Mouse (Mus musculus): ENCODE data around the gene Txndc17.
A peak's percentile ranks its signal among the peaks of the same experiment; 100 is the strongest.

Txndc17 gene

DNA sequence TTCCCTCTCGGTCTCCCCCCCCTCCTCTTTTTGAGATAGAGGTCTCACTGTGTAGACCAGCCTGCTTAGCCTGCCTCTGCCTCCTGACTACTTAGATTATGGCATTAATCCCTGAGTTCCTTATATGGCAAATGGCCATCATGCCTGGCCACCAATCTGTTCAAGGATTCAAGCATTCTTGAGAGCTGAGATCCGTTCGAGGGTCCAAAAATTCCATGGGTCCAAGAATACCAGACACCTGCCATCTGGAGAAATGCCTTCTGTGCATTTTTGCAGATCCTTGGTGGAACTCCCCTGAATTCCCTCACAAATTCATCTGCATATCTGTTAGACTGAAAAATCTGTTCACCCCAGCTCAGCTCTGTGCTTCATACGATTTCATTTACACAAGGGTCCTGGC is 16.1 kb downstream of the Txndc17 start:
- DNase-seq (ENCODE audit: low read depth, low spot score): no peak

DNA sequence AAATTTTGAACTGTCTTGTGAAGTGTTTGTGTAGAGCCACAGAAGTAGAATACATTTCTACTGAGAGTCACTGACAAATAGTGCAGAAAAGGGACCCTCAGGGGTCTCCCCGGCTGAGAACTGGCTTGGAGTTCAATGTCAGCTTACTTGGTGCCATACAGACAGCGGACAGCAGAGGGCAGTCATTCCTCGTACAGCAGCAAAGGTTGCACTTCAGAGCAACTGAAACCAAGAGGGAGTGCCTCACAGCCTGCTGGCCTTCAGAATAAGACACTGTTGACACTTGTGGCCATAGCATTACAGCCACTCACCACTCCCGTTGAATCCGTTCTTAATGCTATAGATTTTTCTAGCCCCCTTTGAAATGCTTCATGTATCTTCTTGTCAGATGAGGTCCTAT is 17.5 kb downstream of the Txndc17 start:
- peak; percentile 83 for DNase-seq (ENCODE audit: low read depth, low spot score)

DNA sequence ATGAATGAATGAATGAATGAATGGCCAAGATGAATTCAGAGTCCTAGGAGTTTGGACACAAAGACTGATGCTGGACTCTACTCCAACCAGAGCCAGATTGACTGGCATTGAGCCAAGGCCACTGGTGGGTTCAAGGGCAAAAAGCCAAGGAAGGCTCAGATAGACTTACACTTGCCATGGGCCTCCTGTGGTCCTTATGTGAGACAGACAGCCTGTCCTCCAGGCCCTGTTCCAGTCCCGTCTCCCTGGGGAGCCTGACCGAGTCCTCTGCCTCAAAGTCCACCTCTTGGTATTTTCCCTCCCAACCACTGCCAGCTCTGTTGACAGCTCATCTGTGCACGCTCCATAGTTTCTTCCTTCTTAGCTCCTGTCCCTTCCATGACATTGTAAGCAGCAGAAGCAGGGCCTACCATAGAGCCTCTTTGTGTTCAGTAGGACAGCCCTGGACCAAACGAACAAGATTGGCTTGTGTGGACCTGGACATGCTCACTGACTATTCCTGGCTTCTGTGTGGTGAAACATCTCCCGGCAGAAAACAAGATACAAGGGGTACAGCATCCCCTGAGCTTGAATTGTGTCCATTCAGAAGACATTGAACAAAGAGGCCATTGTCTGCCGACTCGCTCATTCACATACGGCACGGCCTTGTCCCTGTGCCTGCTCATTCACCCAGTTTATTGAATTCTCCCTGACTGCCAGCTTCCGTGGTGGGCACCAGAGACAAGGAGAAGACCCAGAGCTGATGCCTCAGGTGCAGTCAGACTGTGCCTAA is 18.9 kb downstream of the Txndc17 start:
- no peak for DNase-seq (ENCODE audit: low read depth, low spot score)

DNA sequence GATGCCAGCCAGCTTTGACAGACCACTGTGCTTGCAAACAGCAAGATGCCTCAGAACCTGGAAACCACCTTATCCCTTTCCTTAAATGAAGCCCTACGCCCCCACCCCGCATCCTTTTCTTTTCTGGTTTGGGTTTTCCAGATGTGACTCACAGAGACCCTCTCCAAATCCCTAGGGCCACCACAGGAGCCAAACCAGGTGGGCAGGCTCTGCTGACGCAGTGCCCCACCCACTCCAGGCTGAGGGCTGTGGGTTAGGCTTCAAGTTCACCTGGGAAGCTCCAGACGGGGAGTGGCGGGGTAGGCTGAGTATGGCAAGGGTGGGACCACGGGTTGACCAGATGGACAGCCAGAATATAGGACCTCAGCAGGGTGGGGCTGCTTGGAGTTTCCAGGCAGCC is 19.6 kb downstream of the Txndc17 start:
- no peak for DNase-seq (ENCODE audit: low read depth, low spot score)

DNA sequence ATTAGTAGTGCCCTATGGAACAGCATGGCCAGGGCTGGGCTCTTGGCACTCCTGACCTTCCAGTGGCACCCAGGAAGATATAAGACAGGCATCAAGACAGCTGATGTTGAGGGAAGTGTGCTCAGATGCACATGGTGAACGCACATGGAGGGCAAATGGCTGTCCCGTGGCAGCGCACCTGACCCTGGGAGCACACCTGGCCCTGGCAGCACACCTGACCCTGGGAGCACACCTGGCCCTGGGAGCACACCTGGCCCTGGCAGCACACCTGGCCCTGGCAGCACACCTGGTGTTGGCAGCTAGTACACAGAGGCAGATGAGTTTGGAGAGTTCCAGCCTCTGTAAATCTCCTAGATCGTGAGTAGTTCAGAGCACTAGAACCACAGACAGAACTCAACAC is 21.2 kb downstream of the Txndc17 start:
- DNase-seq (ENCODE audit: low read depth, low spot score): no peak

DNA sequence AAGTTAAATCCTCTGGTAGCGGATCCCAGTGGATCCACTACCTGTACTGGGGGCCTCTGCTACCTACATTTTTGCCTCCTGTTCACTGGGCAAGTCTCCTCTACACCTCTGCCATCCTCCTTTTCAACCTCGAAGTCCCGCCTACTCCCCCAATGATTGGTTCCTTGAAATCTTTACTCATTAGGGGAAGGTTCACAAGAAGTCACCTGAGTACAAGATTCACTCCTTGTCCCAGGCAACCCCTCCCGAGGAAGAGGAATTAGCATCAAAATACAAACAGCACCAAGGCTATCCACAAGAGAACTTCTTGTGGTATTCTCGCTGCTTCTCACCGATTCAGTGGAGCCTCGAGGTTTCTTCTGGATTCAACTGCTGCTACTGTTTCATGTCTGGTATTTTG is 24.7 kb downstream of the Txndc17 start:
- DNase-seq (ENCODE audit: low read depth, low spot score): peak; percentile 76

DNA sequence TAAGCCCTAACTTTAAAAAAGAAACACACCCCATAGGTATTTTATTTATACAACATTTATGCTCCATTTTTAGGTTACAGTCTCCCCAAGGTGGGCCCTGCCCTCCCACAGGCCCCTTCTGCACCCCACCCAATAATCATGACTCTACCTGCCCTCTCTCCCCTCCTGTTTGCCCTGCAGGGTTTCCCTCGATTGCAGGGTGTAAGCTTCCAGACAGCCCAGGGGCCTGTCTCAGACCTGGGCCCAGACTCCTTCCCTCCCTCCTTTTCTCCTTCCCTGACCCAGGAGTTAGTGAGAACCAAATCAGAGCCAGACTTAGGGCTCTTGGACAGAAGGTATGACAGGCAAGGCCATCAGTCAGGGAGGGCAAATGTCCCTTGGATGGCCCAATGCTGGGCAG is 25.6 kb downstream of the Txndc17 start:
- DNase-seq (ENCODE audit: low read depth, low spot score): no peak

DNA sequence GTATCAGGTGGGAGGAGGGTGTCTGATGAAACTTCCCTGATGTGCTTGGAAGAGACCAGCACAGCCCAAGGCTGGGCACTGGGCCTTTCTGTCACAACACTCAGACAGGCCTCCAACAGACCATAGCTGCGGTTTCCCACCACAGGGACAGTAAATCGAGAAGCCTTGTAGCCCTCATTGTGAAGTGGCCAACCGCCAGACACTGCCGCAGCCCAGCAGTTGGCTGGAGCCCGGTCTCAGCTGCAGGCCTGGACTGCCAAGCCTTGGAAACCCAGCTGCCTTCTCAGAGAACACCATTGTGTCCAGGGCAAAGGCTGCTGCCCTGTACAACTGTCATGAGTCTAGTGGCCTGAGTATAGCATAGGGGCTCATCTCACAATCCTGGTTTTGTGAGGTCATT is 26.7 kb downstream of the Txndc17 start:
- no peak for DNase-seq (ENCODE audit: low read depth, low spot score)

DNA sequence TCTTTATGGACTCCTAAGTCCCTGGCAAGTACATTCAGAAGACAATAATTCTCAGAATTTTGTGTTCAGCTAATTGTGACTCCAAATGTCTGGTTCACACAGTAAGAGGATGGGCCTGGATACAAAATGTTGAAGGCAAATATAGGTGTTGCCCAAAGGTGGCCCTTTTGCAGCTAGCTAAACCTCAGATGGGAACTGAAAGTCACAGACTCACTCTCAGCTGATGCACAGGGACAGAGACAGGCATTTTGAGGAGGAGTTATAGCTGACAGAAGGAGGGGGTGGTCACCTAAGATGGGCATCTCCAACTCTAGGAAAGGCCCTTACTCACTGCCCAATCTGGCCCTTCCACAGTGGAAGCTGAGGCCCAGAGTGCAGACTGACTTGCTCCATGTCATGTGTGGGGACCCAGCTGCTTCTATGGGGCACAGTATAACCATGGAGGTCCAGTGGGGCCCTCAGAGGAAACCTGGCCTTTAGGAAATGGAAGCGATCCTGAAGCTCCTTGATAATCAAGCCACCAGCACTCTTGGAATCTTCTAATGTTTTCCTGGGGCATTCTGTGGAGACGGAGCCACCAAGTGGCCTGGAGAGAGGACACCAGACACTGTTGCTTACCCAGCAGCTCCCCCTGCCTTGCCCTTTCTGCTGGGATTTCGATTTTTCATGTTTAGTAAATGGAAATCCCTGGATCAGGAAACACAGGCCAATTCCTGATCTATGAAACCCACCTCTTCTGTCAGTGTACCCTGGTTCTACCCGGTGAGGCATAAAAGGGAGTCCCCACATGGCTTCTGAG is 32.9 kb downstream of the Txndc17 start:
- DNase-seq (ENCODE audit: low read depth, low spot score): no peak

DNA sequence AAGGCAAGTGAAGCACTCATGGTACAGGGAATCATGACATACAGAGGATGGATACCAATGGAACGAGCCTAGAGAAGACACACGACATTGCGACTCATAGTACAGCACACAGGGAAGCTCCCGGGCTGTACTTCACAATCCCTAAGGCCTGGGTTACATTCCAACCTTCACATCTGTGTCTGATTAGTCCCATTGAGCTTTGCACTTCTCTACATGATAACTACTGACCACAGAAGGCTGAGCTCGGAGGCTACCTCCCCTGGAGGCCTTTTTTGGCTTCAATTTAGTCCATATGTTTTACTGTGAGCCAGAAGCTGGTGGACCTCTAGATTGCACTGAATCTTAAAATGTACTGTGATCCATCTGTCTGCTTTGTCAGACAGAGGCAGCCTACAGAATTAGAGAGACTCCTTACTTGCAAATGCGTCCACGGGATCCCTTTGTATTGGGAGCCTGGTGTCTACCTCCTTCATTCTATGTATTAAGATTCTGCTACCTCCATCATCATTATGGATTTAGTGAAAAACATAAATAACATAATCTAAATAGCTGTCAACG is 37.9 kb downstream of the Txndc17 start:
- no peak for DNase-seq (ENCODE audit: low read depth, low spot score)

DNA sequence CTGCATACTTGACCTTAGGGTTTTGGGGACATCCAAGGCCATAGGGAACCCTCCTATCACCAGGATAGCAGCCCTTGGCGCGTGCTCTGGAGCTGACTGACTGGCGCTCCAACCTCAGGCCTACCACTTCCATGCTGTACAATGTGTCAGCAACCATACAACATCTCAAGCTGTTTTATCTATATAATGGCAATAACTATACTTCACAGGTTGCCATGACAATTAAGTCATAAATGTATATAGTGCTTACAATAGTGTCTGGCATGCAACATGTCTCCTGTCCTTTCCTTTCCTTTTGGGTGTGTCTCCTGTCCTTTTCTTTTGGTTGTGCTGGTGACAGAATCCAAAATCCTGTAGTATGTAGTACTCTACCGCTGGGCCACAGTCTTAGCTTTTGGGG is 48.3 kb downstream of the Txndc17 start:
- no peak for DNase-seq (ENCODE audit: low read depth, low spot score)

DNA sequence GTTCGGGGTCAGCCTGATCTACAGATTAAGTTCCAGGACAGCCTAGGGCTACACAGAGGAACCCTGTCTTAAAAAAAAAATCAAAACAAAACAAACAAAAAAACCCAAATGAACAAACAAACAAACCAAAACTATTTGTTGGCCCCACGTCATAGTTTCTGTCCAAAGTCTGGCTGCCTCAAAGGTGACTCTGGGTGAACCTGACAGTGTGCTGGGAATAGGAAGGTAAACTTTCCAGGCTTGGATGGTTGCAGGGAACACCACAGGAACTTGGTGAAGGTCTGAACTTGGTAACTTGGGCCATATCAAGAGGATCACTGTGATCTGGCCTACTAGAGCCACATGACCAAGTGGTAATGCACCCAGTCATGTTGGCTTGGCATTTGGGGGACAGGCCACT is 49.1 kb downstream of the Txndc17 start:
- no peak for DNase-seq (ENCODE audit: low read depth, low spot score)
